Comparison of ENCODE assay signal across 24 mouse cellular contexts in genomic region chr8:72846881-72847280, GRCm38 (mm10).
A peak's percentile ranks its signal among the peaks of the same experiment; 100 is the strongest.
DNase-seq lines count a peak whose midpoint lies in the region; ATAC-seq lines count a peak whose summit lies in the region.
"Had no signal": no experiment of that assay in that cellular context is flagged by ENCODE, and none has a peak within 500 bp of the region (broad histone marks: within the 10 kb centered on the region; RNA-seq: fewer than 3 reads in every experiment).

No protein-coding gene starts in this region.

- peaks cover 8% of the 10 kb centered on the region for H3K4me1 ChIP-seq in limb, embryonic 12.5 days (replicated peaks)
- H3K4me1 ChIP-seq: embryonic facial prominence, embryonic 15.5 days; forebrain, embryonic 10.5 days; heart, embryonic 13.5 days; hindbrain, embryonic 12.5 days had no signal

- H3K4me3 ChIP-seq in limb, embryonic 12.5 days (replicated peaks), result no peak overlapping the region
- H3K4me3 ChIP-seq: embryonic facial prominence, embryonic 15.5 days; erythroblast, embryonic 14.5 days; forebrain, embryonic 10.5 days; heart, embryonic 13.5 days; hindbrain, embryonic 12.5 days had no signal

- peaks cover 9% of the 10 kb centered on the region for H3K36me3 ChIP-seq in limb, embryonic 12.5 days
- H3K36me3 ChIP-seq: G1E had no signal

- no peak overlapping the region for H3K4me2 ChIP-seq in limb, embryonic 12.5 days
- H3K4me2 ChIP-seq: embryonic facial prominence, embryonic 15.5 days; heart, embryonic 13.5 days; hindbrain, embryonic 12.5 days had no signal

- H3K27me3 ChIP-seq in limb, embryonic 12.5 days, result no peaks in the 10 kb centered on the region
- H3K27me3 ChIP-seq: embryonic facial prominence, embryonic 15.5 days; heart, embryonic 13.5 days; hindbrain, embryonic 12.5 days had no signal

- H3K9me3 ChIP-seq in limb, embryonic 12.5 days, result no peaks in the 10 kb centered on the region
- H3K9me3 ChIP-seq: embryonic facial prominence, embryonic 15.5 days; forebrain, embryonic 10.5 days; G1E; heart, embryonic 13.5 days; hindbrain, embryonic 12.5 days had no signal

- DNase-seq in cerebellum, postnatal 4 days (ENCODE audit: low spot score in 2 of 2), result no peak
- peak; percentile 7 for DNase-seq in cerebellum, adult 11-12 months
- DNase-seq in cerebellum, adult 9-11 months, result peak; percentile 14
- DNase-seq in urinary bladder, postnatal 4 days (ENCODE audit: low spot score in 2 of 2), result no peak
- DNase-seq in spleen, postnatal 10 days (ENCODE audit: low spot score in 2 of 2), result no peak
- no peak for DNase-seq in spleen, adult 18-20 months
- DNase-seq: adrenal gland, postnatal 25 days; B cell, adult 2 months; gastrocnemius, postnatal 36 days; heart, adult 11 months; heart, postnatal 36 days had no signal

- ATAC-seq in cerebellum, adult (ENCODE audit: insufficient number of reproducible peaks, low FRiP score, low TSS enrichment), result peak; percentile 40
- peak; percentile 47 for ATAC-seq in limb, embryonic 12.5 days (ENCODE audit: insufficient number of reproducible peaks, insufficient read depth, low FRiP score, low TSS enrichment, low read depth)
- ATAC-seq: CD4-positive, CD25-positive, alpha-beta regulatory T cell, adult 4 months; forebrain, embryonic 14.5 days; hindbrain, embryonic 16.5 days; inflammation-experienced regulatory T-cells, adult 6 months; intestine, postnatal 0 days had no signal

- H3K27ac ChIP-seq in limb, embryonic 12.5 days, result peak overlapping the region; percentile 25; the same call in 1 of the 2 replicates
- H3K27ac ChIP-seq: embryonic facial prominence, embryonic 15.5 days; forebrain, embryonic 10.5 days; heart, embryonic 13.5 days; hindbrain, embryonic 12.5 days had no signal

- no peak overlapping the region for H3K9ac ChIP-seq in limb, embryonic 12.5 days (replicated peaks)
- H3K9ac ChIP-seq: embryonic facial prominence, embryonic 15.5 days; heart, embryonic 13.5 days; hindbrain, embryonic 12.5 days had no signal

Comparison
In these comparisons a context has a peak if more than half of its experiments do, and no peak if none do; other contexts are left out.
1. DNase-seq: peak in cerebellum, adult 11-12 months (single experiment) and cerebellum, adult 9-11 months (single experiment); none in cerebellum, postnatal 4 days (0 of 2), urinary bladder, postnatal 4 days (0 of 2), spleen, postnatal 10 days (0 of 2) and spleen, adult 18-20 months (0 of 2).